Mouse (Mus musculus) thymus, adult 2 months (tissue): ENCODE measurements at regions not wholly inside any gene's neighbourhood (a gene's known extent, or its start where the extent isn't known, plus 50 kb on each side); places are given as distances from the start of the nearest gene placed in this dataset.

ENCODE experiments used
- CTCF ChIP-seq: fragments of 200-500 bp; IDR thresholded peaks from 2 replicates; pipeline ENCODE4 v1.5.1; 2012; ENCODE audit warnings: mild to moderate bottlenecking, control low read depth, low read length, moderate library complexity, borderline replicate concordance; ENCODE audit not compliant: control insufficient read depth, poor library complexity, insufficient read depth; ENCODE audit errors: extremely low read depth
- POLR2A ChIP-seq: fragments of 200-500 bp; IDR thresholded peaks from 2 replicates; pipeline ENCODE4 v1.6.1; 2012; ENCODE audit warnings: mild to moderate bottlenecking, low read length, control low read depth, moderate library complexity; ENCODE audit not compliant: control insufficient read depth, poor library complexity, insufficient read depth; ENCODE audit errors: extremely low read depth

DNA sequence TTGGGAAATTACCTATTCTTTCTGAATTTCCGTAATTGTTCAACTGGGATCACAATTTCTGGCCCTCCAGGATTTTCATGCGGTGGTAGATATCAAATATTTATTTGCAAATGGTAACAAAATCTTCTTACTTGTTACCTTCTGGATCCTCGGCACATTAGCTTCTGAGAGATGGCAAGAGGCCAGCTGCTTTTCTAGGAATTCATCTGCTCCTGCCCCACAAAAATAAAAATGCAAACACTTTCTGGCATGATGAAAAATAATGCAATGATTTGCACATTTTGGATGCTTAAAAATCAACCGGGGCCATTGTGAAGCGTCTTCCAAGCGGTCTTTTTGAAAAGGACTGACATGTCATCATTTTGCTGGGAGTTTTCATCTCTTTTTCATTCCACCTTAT lies 258.9 kb downstream of the Tmem38b start:
- TF ChIP-seq CTCF: no peak
- TF ChIP-seq POLR2A: no peak
